Mouse (Mus musculus) liver, embryonic 14.5 days (tissue): ENCODE results near the gene Fuom. TPM values are rescaled to one million over a fixed set of nuclear protein-coding genes. Genes with fewer than 3 reads are reported as not detected.
"Not testable (repeated sequence)": the region's sequence is repeated elsewhere in the genome, so short reads cannot be mapped to it uniquely, and the experiment has no call there.

Experiments used
- ATAC-seq: fragments of 200-750 bp; cut with Nextera tagmentation; 2 replicates; pipeline ENCODE4 v1.8.0; 2017; ENCODE audit warnings: moderate number of reproducible peaks, mild to moderate bottlenecking, moderate library complexity; ENCODE audit not compliant: insufficient read depth
- DNase-seq, 3 experiments: peaks; one replicate each; pipeline ENCODE4 v3.0.0-alpha.2; 2012 to 2013; ENCODE audit warnings: low read depth in 3 of 3, low spot score in 3 of 3
- H3K27ac ChIP-seq: fragments of 300-500 bp; sonication (generic); 2 replicates; pipeline ENCODE4 v1.5.1; 2014; ENCODE audit warnings: moderate library complexity, mild to moderate bottlenecking, control low read depth, inconsistent platforms
- H3K27me3 ChIP-seq: fragments of 300-500 bp; sonication (generic); 2 replicates; pipeline ENCODE4 v1.6.1; 2014; ENCODE audit warnings: mild to moderate bottlenecking, low read length, moderate library complexity; ENCODE audit not compliant: control insufficient read depth, insufficient read depth
- H3K36me3 ChIP-seq: fragments of 300-500 bp; sonication (generic); replicated peaks from 2 replicates; pipeline ENCODE4 v1.6.1; 2014; ENCODE audit warnings: low read depth; ENCODE audit not compliant: control insufficient read depth, insufficient read depth
- H3K4me1 ChIP-seq, 2 experiments: fragments of 200-500 bp in 1 of 2; fragments of 300-500 bp in 1 of 2; sonication (generic) in 1 of 2; replicated peaks; 2 replicates each; pipeline ENCODE4 v1.6.1; 2012 to 2014; ENCODE audit warnings: antibody characterized with exemption in 1 of 2, inconsistent platforms in 1 of 2, low read length in 1 of 2; ENCODE audit not compliant: control insufficient read depth in 2 of 2, insufficient read depth in 2 of 2
- H3K4me2 ChIP-seq: fragments of 300-500 bp; sonication (generic); 2 replicates; pipeline ENCODE4 v1.6.1; 2014; ENCODE audit warnings: low read depth, mild to moderate bottlenecking, control low read depth, moderate library complexity
- H3K4me3 ChIP-seq, 2 experiments: fragments of 200-500 bp in 1 of 2; fragments of 300-500 bp in 1 of 2; sonication (generic) in 1 of 2; 2 replicates each; pipeline ENCODE4 v1.5.1; 2012 to 2014; ENCODE audit warnings: low read depth in 2 of 2, low read length in 2 of 2, mild to moderate bottlenecking in 2 of 2, control low read depth in 1 of 2, inconsistent platforms in 1 of 2, moderate library complexity in 1 of 2; ENCODE audit not compliant: insufficient read depth in 1 of 2
- H3K9ac ChIP-seq: fragments of 300-500 bp; sonication (generic); replicated peaks from 2 replicates; pipeline ENCODE4 v1.6.1; 2014; ENCODE audit warnings: mild to moderate bottlenecking, control low read depth, moderate library complexity
- H3K9me3 ChIP-seq: fragments of 300-500 bp; sonication (generic); 2 replicates; pipeline ENCODE4 v1.6.1; 2016; ENCODE audit warnings: low read length, mixed read lengths; ENCODE audit not compliant: control insufficient read depth
- CTCF ChIP-seq: IDR thresholded peaks from 2 replicates; pipeline ENCODE4 v1.5.1; 2016; ENCODE audit warnings: antibody characterized with exemption, low read depth, control low read depth
- EP300 ChIP-seq: IDR thresholded peaks from 2 replicates; pipeline ENCODE4 v1.6.1; 2016; ENCODE audit warnings: antibody characterized with exemption, low read depth
- WGBS: fragments of 180-500 bp; shearing (Covaris S2); extraction: QIAGEN DNeasy Blood & Tissue Kit; methylation state at CpG from one replicate; pipeline ENCODE4 v1.1.7; 2014; ENCODE audit not compliant: insufficient replicate concordance; 5-methylcytosine and 5-hydroxymethylcytosine counted together
- polyA plus RNA-seq, 2 experiments: library from polyadenylated mRNA; depleted of rRNA in 1 of 2; stranded (reverse) in 1 of 2; unstranded in 1 of 2; fragments of >200 nt; fragmentation: Nextera tagmentation in 1 of 2; extraction: Ambion mirVana in 1 of 2; gene quantifications; 2 replicates each; pipeline versions ENCODE4 v1.2.1 to v1.2.3; 2012 to 2014

Gene Fuom
- polyA plus RNA-seq, 2 experiments: 6.7 to 7.7 TPM

DNA sequence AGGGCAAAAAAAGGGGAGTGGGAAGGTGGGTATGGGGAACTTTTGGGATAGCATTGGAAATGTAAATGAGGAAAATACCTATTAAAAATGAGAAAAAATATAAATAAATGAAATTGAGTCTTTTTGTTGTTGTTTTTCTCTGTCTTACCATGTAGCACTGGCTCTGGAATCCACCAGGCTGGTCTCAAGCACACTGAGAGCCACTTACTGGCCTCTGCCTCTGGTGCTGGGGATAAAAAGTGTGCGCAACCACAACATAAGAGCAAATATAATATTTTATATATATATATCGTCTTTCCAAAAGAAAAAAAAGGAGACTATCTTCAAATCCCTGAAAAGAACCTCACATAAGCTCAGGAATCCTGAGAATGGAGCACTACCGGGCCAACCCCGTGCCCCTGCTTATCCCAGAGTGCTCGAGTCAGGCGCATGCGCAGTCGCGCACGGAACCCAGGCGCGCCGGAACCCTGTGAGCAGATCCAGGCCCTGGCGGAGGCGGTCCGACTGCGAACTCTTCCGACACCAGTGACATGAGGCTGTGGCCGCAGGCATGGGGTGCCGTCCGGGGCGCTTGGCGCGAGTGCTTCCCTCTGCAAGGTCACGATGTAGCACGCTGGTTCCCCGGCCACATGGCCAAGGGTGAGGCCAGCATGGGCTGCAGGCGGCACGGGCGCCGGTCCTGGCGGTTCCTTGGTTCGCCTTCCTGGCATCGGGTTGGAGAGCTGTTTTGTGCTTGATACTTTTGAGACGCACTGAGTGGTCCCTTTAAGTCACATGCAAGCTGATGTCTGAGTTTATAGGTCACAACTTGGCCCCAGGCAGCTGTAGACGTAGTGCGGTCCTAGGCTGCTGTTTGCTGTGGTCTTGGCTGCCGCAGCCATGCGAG lies 35.1 kb upstream of the Fuom start, which contains the start of gene Mtg1:
Gene Mtg1 (plus strand): TSS at position 430 of the 886 bp plus-strand sequence.
- peak within 1 kb of the TSS; percentile 69 to 84 for H3K4me3 ChIP-seq
- no peaks in the 10 kb centered on the region for H3K9me3 ChIP-seq
- H3K36me3 ChIP-seq: no peaks in the 10 kb centered on the region
- TF ChIP-seq EP300 (no peak), CTCF (peak; percentile 28; the same call in 1 of the 2 replicates)
- peak within 1 kb of the TSS; percentile 81 for H3K4me2 ChIP-seq
- peaks cover 0 to 6% of the 10 kb centered on the region in 2 experiments; a peak in 2 of 4 replicates for H3K4me1 ChIP-seq
- no peaks in the 10 kb centered on the region for H3K27me3 ChIP-seq
- ATAC-seq (peak; percentile 97), DNase-seq (peak; percentile 80 to 84 (median 81))
- H3K9ac ChIP-seq: peak within 1 kb of the TSS; percentile 77
- 2% methylated on average over 39 of the region's 39 CpGs for WGBS
- peak within 1 kb of the TSS; percentile 44 for H3K27ac ChIP-seq

DNA sequence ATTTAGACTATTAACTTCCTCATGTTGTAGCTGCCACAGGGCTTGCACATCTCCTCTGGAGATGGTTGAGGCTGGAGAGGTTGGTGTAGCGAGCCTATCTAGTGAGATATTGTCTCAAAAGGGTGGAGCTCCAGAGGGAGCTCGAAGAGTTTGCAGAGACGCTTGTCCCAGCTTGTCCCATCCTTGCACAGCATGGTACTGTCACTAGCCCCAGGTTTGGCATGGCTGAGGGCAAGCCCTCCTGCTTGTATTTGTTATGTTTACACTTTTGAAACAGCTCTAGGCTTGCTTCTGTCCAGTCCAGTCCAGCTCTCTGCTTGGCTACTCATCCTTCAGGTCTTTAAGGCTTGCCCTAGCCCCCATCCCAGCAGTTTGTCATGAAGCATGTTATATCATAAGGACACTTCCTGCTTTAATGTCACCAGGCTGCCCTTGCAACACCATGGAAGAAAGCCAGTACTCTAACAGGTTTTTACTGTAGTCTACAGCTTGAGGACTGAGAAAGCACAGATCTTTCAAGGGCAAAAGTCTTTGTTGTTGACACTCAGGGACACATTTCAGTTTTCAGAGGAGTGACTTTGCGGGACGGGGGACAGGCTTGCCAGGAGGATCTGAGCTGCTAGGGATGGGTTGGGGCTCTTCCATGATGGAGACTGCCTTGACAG lies 33.0 kb upstream of the Fuom start:
- no peak overlapping the region for H3K4me2 ChIP-seq
- DNase-seq (no peak), ATAC-seq (no peak)
- no peak overlapping the region for H3K27ac ChIP-seq
- H3K4me1 ChIP-seq: peaks cover 0 to 6% of the 10 kb centered on the region in 2 experiments; a peak in 2 of 4 replicates
- WGBS: 60% methylated on average over 5 of the region's 5 CpGs
- no peaks in the 10 kb centered on the region for H3K9me3 ChIP-seq
- H3K9ac ChIP-seq: no peak overlapping the region
- TF ChIP-seq EP300 (no peak), CTCF (no peak)
- no peak overlapping the region for H3K4me3 ChIP-seq
- no peaks in the 10 kb centered on the region for H3K27me3 ChIP-seq
- H3K36me3 ChIP-seq: no peaks in the 10 kb centered on the region

DNA sequence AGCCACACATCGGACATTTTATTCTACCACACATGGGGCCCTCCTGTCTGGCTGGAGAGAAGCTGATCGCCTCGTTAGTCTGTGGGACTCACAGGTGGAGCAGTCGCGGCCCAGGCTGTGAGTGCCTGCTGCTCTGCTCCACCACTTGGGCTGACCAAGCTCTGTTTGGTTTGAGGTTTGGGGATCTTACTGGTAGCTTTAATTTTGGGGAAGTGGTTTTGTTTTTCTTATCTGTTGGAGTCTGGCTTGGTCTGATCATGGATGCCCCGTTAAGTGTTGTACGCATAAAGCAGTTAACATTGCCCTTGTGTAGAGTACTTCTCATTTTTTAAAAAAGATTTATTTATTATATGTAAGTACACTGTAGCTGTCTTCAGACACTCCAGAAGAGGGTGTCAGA lies 31.8 kb upstream of the Fuom start:
- H3K27ac ChIP-seq, H3K4me3 ChIP-seq, H3K4me2 ChIP-seq, H3K36me3 ChIP-seq, H3K9ac ChIP-seq, H3K9me3 ChIP-seq, DNase-seq, ATAC-seq, H3K27me3 ChIP-seq, H3K4me1 ChIP-seq: not testable (repeated sequence)
- whole genome bisulfite sequencing: 23% methylated on average over 5 of the region's 7 CpGs

GRCm38 (mm10) chr7:140132184-140132583 lies 29.9 kb upstream of the Fuom start:
- not testable (repeated sequence) for H3K27ac ChIP-seq, DNase-seq, H3K9ac ChIP-seq, H3K4me2 ChIP-seq, H3K27me3 ChIP-seq, H3K4me3 ChIP-seq, ATAC-seq, H3K4me1 ChIP-seq, H3K36me3 ChIP-seq, H3K9me3 ChIP-seq
- 57% methylated on average over 7 of the region's 7 CpGs for WGBS

GRCm38 (mm10) chr7:140127911-140128310 lies 25.7 kb upstream of the Fuom start:
- WGBS: 26% methylated on average over 2 of the region's 2 CpGs

More at GRCm38 (mm10) chr7:140127911-140128310, 25.7 kb upstream of the Fuom start:
- Histone ChIP-seq H3K27me3 (no peaks in the 10 kb centered on the region), H3K4me3 (no peak overlapping the region), H3K9ac (no peak overlapping the region), H3K4me2 (no peak overlapping the region), H3K4me1 (peaks cover 5 to 17% of the 10 kb centered on the region in 2 experiments; a peak in 3 of 4 replicates), H3K36me3 (no peaks in the 10 kb centered on the region), H3K9me3 (no peaks in the 10 kb centered on the region), H3K27ac (no peak overlapping the region)
- DNase-seq: no peak
- ATAC-seq: no peak
- TF ChIP-seq EP300: no peak
- no peak for TF ChIP-seq CTCF
